ENCODE assay signal across 20 mouse cellular contexts in genomic region chr2:180135414-180135813, GRCm38 (mm10). TPM values are rescaled to one million over a fixed set of nuclear protein-coding genes. Genes with fewer than 3 reads are reported as not detected.
"Had no signal": no experiment of that assay in that cellular context is flagged by ENCODE, and none has a peak within 500 bp of the region (broad histone marks: within the 10 kb centered on the region; RNA-seq: fewer than 3 reads in every experiment).

No protein-coding gene starts in this region.

- H3K9ac ChIP-seq: liver, postnatal 0 days; lung, embryonic 15.5 days; midbrain, embryonic 13.5 days; midbrain, embryonic 15.5 days; neural tube, embryonic 12.5 days; stomach, embryonic 15.5 days had no signal

- ATAC-seq: liver, postnatal 0 days; lung, postnatal 0 days; midbrain, embryonic 13.5 days; midbrain, embryonic 15.5 days had no signal

- H3K27ac ChIP-seq: lung, embryonic 15.5 days; macrophage; midbrain, embryonic 13.5 days; midbrain, embryonic 15.5 days; neural tube, embryonic 12.5 days; stomach, embryonic 15.5 days; stomach, postnatal 0 days had no signal

- H3K4me2 ChIP-seq: lung, embryonic 15.5 days; midbrain, embryonic 11.5 days; midbrain, embryonic 13.5 days; midbrain, embryonic 15.5 days; neural tube, embryonic 12.5 days; stomach, embryonic 15.5 days had no signal

- DNase-seq: liver, postnatal 0 days; lung, adult 2 months; lung, postnatal 14 days; lung, postnatal 36 days; right cerebral cortex, postnatal 14 days; thymus, adult 2 months; thymus, postnatal 25 days; thymus, postnatal 4 days had no signal

- H3K4me1 ChIP-seq: lung, embryonic 15.5 days; midbrain, embryonic 13.5 days; midbrain, embryonic 15.5 days; neural tube, embryonic 12.5 days; stomach, embryonic 15.5 days had no signal

- H3K9me3 ChIP-seq: lung, embryonic 15.5 days; midbrain, embryonic 13.5 days; midbrain, embryonic 15.5 days; neural tube, embryonic 12.5 days; stomach, embryonic 15.5 days had no signal

- H3K27me3 ChIP-seq: lung, embryonic 15.5 days; midbrain, embryonic 13.5 days; midbrain, embryonic 15.5 days; neural tube, embryonic 12.5 days; stomach, embryonic 15.5 days had no signal

- H3K4me3 ChIP-seq: lung, embryonic 15.5 days; midbrain, embryonic 13.5 days; midbrain, embryonic 15.5 days; neural tube, embryonic 12.5 days; stomach, embryonic 15.5 days had no signal

RNA-seq across cellular contexts. Expression of gene Hrh3, which starts 31.1 kb away (rescaled TPM):
- total RNA-seq: monocyte, adult 5-6 weeks; neutrophil, adult 5-6 weeks had no signal
- polyA plus RNA-seq: liver, postnatal 0 days; lung, embryonic 15.5 days; macrophage; spleen, adult 2 months; stomach, postnatal 0 days had no signal
